Mouse (Mus musculus): Measurements from ENCODE around the gene Cav1.

GRCm38 (mm10) chr6:17358896-17359690 lies 53.0 kb downstream of the Cav1 start:
- TF ChIP-seq POLR2A (IDR thresholded peaks at IDR 0.05; ENCODE audit: insufficient read depth, low read depth, low read length): no peak
- no peak for TF ChIP-seq CTCF (IDR thresholded peaks at IDR 0.05; ENCODE audit: insufficient read depth, low read depth, low read length)
